Mouse (Mus musculus) gastrocnemius, postnatal 10 days (tissue): Measurements from ENCODE around the gene Hps3. TPM values are rescaled to one million over a fixed set of nuclear protein-coding genes. Genes with fewer than 3 reads are reported as not detected.

Experiments
- DNase-seq: peaks from one replicate; pipeline ENCODE4 v3.0.0; 2021; ENCODE audit warnings: mixed read lengths
- total RNA-seq, 2 experiments: library from RNA; stranded (reverse); gene quantifications; 2 replicates each; pipeline ENCODE4 v1.2.3; 2021

Gene Hps3
- total RNA-seq, 2 experiments from 2014 or later: 4.4 to 5.6 TPM

GRCm38 (mm10) chr3:19948552-19948951 is 86.6 kb downstream of the Hps3 start:
- DNase-seq: no peak

Other genes with a start within 250 kb of the Hps3 start
- gene Cp, start 78.3 kb downstream of the Hps3 start, total RNA-seq: 10 to 100 TPM in 1 of 2 experiments, 1 to 10 TPM in 1; 6.3 to 11.4 TPM
- 1 to 10 TPM; 5.2 to 7.5 TPM for gene Hltf, start 22.5 kb upstream of the Hps3 start, total RNA-seq
- gene Gyg, start 120.0 kb upstream of the Hps3 start, total RNA-seq: 100 to 1,000 TPM; 142 to 157 TPM
- gene Cpa3, start 206.9 kb upstream of the Hps3 start, total RNA-seq: 10 to 100 TPM; 14.1 to 14.5 TPM
- under 1 TPM; 0.12 to 0.16 TPM for gene Cpb1, start 240.4 kb upstream of the Hps3 start, total RNA-seq